Mouse (Mus musculus) left cerebral cortex, adult 9 months (tissue): ENCODE results near the gene Atp6v1e2.

Source experiments
- DNase-seq, 2 experiments: peaks; one replicate each; pipeline ENCODE4 v3.0.0; 2022; ENCODE audit warnings: low spot score in 2 of 2

Atp6v1e2 gene

GRCm38 (mm10) chr17:86964502-86964901 lies 16.8 kb upstream of the Atp6v1e2 start:
- DNase-seq, result peak; percentile 76 to 81

GRCm38 (mm10) chr17:86964041-86964440 lies 16.3 kb upstream of the Atp6v1e2 start:
- no peak for DNase-seq

GRCm38 (mm10) chr17:86963586-86963902 lies 15.8 kb upstream of the Atp6v1e2 start:
- DNase-seq, result no peak

GRCm38 (mm10) chr17:86962894-86963585 lies 15.3 kb upstream of the Atp6v1e2 start, which contains the start of gene Rhoq:
Gene Rhoq, plus strand, starts transcription at chr17:86963082.
- DNase-seq, result peak; percentile 70 to 83

- peak; percentile 78 to 89 for DNase-seq
Observed at GRCm38 (mm10) chr17:86962297-86962893, 14.7 kb upstream of the Atp6v1e2 start.

- DNase-seq, result no peak
Observed at GRCm38 (mm10) chr17:86961301-86961841, 13.7 kb upstream of the Atp6v1e2 start.

GRCm38 (mm10) chr17:86957968-86958367 lies 10.3 kb upstream of the Atp6v1e2 start:
- no peak for DNase-seq

- no peak for DNase-seq
Observed at GRCm38 (mm10) chr17:86957239-86957638, 9.5 kb upstream of the Atp6v1e2 start.

GRCm38 (mm10) chr17:86948801-86949200 lies 1.1 kb upstream of the Atp6v1e2 start:
- DNase-seq, result no peak

- no peak for DNase-seq
Observed at GRCm38 (mm10) chr17:86946078-86946477, 1.6 kb downstream of the Atp6v1e2 start.

- DNase-seq, result no peak
Observed at GRCm38 (mm10) chr17:86943158-86943557, 4.5 kb downstream of the Atp6v1e2 start.

GRCm38 (mm10) chr17:86942112-86942511 lies 5.6 kb downstream of the Atp6v1e2 start:
- no peak for DNase-seq

GRCm38 (mm10) chr17:86938683-86939082 lies 9.0 kb downstream of the Atp6v1e2 start:
- no peak for DNase-seq

- peak; percentile 66 to 75 for DNase-seq
Observed at GRCm38 (mm10) chr17:86937497-86938155, 10.1 kb downstream of the Atp6v1e2 start.

- DNase-seq, result no peak
Observed at GRCm38 (mm10) chr17:86937064-86937463, 10.6 kb downstream of the Atp6v1e2 start.

- no peak for DNase-seq
Observed at GRCm38 (mm10) chr17:86932896-86933295, 14.8 kb downstream of the Atp6v1e2 start.

GRCm38 (mm10) chr17:86929981-86930380 lies 17.7 kb downstream of the Atp6v1e2 start:
- no peak for DNase-seq

- DNase-seq, result no peak
Observed at GRCm38 (mm10) chr17:86929355-86929754, 18.3 kb downstream of the Atp6v1e2 start.

- no peak for DNase-seq
Observed at GRCm38 (mm10) chr17:86926836-86927235, 20.9 kb downstream of the Atp6v1e2 start.

- no peak for DNase-seq
Observed at GRCm38 (mm10) chr17:86924679-86925078, 23.0 kb downstream of the Atp6v1e2 start.

- no peak for DNase-seq
Observed at GRCm38 (mm10) chr17:86919729-86920128, 28.0 kb downstream of the Atp6v1e2 start.

GRCm38 (mm10) chr17:86918786-86919185 lies 28.9 kb downstream of the Atp6v1e2 start:
- no peak for DNase-seq

- no peak for DNase-seq
Observed at GRCm38 (mm10) chr17:86917048-86917447, 30.6 kb downstream of the Atp6v1e2 start, which contains the start of gene Tmem247. Gene Tmem247, plus strand, starts transcription at chr17:86917348.
